Mouse (Mus musculus): Measurements from ENCODE around the gene Myo10. TPM values are rescaled to one million over a fixed set of nuclear protein-coding genes. Genes with fewer than 3 reads are reported as not detected.

The Myo10 gene
- 92.8 and 107 TPM in 2 replicates for total RNA-seq (2021)
- long read RNA-seq, partial matches to known transcripts = 20 of 26 reads
- long read RNA-seq, other reads (novel, unspliced or antisense) = 6 of 26 reads

GRCm38 (mm10) chr15:25622200-25622866 lies at the start of gene Myo10:
TSS of gene Myo10 (plus strand) at chr15:25622525.
- peak; percentile 100 for DNase-seq

- no peak for DNase-seq
Measured at GRCm38 (mm10) chr15:25573113-25573512, 49.2 kb upstream of the Myo10 start.

- no peak for DNase-seq
Measured at GRCm38 (mm10) chr15:25573876-25574601, 48.3 kb upstream of the Myo10 start.

- DNase-seq = peak; percentile 25
Measured at GRCm38 (mm10) chr15:25577327-25578051, 44.8 kb upstream of the Myo10 start.

- DNase-seq = no peak
Measured at GRCm38 (mm10) chr15:25578369-25578768, 44.0 kb upstream of the Myo10 start.

GRCm38 (mm10) chr15:25580731-25581130 lies 41.6 kb upstream of the Myo10 start:
- DNase-seq = peak; percentile 68

- DNase-seq = no peak
Measured at GRCm38 (mm10) chr15:25582055-25582454, 40.3 kb upstream of the Myo10 start.

- no peak for DNase-seq
Measured at GRCm38 (mm10) chr15:25583361-25583760, 39.0 kb upstream of the Myo10 start.

GRCm38 (mm10) chr15:25586828-25587227 lies 35.5 kb upstream of the Myo10 start:
- DNase-seq = peak; percentile 15

GRCm38 (mm10) chr15:25587943-25588342 lies 34.4 kb upstream of the Myo10 start:
- DNase-seq = peak; percentile 16

GRCm38 (mm10) chr15:25589318-25589902 lies 32.9 kb upstream of the Myo10 start:
- DNase-seq = no peak

GRCm38 (mm10) chr15:25589916-25590315 lies 32.4 kb upstream of the Myo10 start:
- peak; percentile 71 for DNase-seq

GRCm38 (mm10) chr15:25590891-25591290 lies 31.4 kb upstream of the Myo10 start:
- no peak for DNase-seq

GRCm38 (mm10) chr15:25591964-25592363 lies 30.4 kb upstream of the Myo10 start:
- no peak for DNase-seq

- no peak for DNase-seq
Measured at GRCm38 (mm10) chr15:25593469-25594150, 28.7 kb upstream of the Myo10 start.

GRCm38 (mm10) chr15:25598313-25598712 lies 24.0 kb upstream of the Myo10 start:
- peak; percentile 29 for DNase-seq

- DNase-seq = no peak
Measured at GRCm38 (mm10) chr15:25602306-25602705, 20.0 kb upstream of the Myo10 start.

GRCm38 (mm10) chr15:25603286-25603685 lies 19.0 kb upstream of the Myo10 start:
- no peak for DNase-seq

- no peak for DNase-seq
Measured at GRCm38 (mm10) chr15:25604231-25604630, 18.1 kb upstream of the Myo10 start.

GRCm38 (mm10) chr15:25605376-25605775 lies 16.9 kb upstream of the Myo10 start:
- DNase-seq = no peak

- no peak for DNase-seq
Measured at GRCm38 (mm10) chr15:25608742-25609141, 13.6 kb upstream of the Myo10 start.

- no peak for DNase-seq
Measured at GRCm38 (mm10) chr15:25609253-25609652, 13.1 kb upstream of the Myo10 start.

Data from adrenal gland, postnatal 25 days (tissue).